Mouse (Mus musculus): ENCODE measurements around the gene Ppp1r1a. TPM values are rescaled to one million over a fixed set of nuclear protein-coding genes. Genes with fewer than 3 reads are reported as not detected.

Gene Ppp1r1a
- polyA plus RNA-seq, 1 experiment from 2014 or later = 1.0 TPM

GRCm38 (mm10) chr15:103539259-103539658 lies 1.5 kb upstream of the Ppp1r1a start:
- Histone ChIP-seq H3K9me3 (replicated peaks; ENCODE audit: control insufficient read depth, low read length) (no peaks in the 10 kb centered on the region), H3K27ac (ENCODE audit: low read length) (no peak overlapping the region), H3K4me3 (ENCODE audit: low read depth, low read length) (no peak overlapping the region), H3K4me1 (ENCODE audit: control insufficient read depth, low read depth, low read length) (no peaks in the 10 kb centered on the region), H3K36me3 (ENCODE audit: control insufficient read depth, insufficient read depth) (no peaks in the 10 kb centered on the region), H3K27me3 (ENCODE audit: control insufficient read depth, insufficient read depth, low read depth, low read length) (peaks cover 29% of the 10 kb centered on the region), H3K4me2 (ENCODE audit: low read depth, low read length) (no peak overlapping the region), H3K9ac (ENCODE audit: low read depth, low read length) (no peak overlapping the region)
- no peak for ATAC-seq (ENCODE audit: low read depth)
- 45% methylated on average over 2 of the region's 2 CpGs for WGBS (ENCODE audit: insufficient replicate concordance)

- no peaks in the 10 kb centered on the region for H3K4me1 ChIP-seq (ENCODE audit: control insufficient read depth, low read depth, low read length)
- H3K9me3 ChIP-seq (replicated peaks; ENCODE audit: control insufficient read depth, low read length) = no peaks in the 10 kb centered on the region
- no peak overlapping the region for H3K27ac ChIP-seq (ENCODE audit: low read length)
- H3K9ac ChIP-seq (ENCODE audit: low read depth, low read length) = no peak overlapping the region
- 2% methylated on average over 30 of the region's 37 CpGs for WGBS (ENCODE audit: insufficient replicate concordance)
- H3K4me2 ChIP-seq (ENCODE audit: low read depth, low read length) = peak overlapping the region; percentile 55
- no peak for ATAC-seq (ENCODE audit: low read depth)
- peaks cover 30% of the 10 kb centered on the region for H3K27me3 ChIP-seq (ENCODE audit: control insufficient read depth, insufficient read depth, low read depth, low read length)
- peak overlapping the region; percentile 40 for H3K4me3 ChIP-seq (ENCODE audit: low read depth, low read length)
- no peaks in the 10 kb centered on the region for H3K36me3 ChIP-seq (ENCODE audit: control insufficient read depth, insufficient read depth)
Observed at GRCm38 (mm10) chr15:103537011-103537821, 587 bp downstream of the Ppp1r1a start.

DNA sequence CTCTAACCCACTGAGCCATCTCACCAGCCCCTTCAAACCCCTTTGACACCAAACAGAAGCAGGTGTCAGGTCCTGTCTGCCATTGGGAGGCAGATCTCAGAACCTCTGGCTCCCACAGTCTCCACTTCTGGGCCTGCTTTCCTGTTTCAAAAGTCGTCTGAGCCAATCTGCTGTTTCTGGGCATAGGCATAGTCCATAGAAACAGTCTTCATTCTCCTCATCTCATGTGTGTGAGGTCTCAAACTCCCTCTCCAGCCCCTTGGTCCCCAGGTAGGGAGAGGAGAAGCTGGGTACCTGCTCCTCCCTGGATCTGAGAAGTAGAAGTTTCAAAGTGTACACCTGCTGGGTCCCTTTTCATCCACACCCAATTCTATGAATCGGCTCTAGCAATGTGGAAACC lies 1.3 kb downstream of the Ppp1r1a start:
- no peak overlapping the region for H3K4me2 ChIP-seq (ENCODE audit: low read depth, low read length)
- no peak for ATAC-seq (ENCODE audit: low read depth)
- H3K9me3 ChIP-seq (replicated peaks; ENCODE audit: control insufficient read depth, low read length) = no peaks in the 10 kb centered on the region
- no peak overlapping the region for H3K4me3 ChIP-seq (ENCODE audit: low read depth, low read length)
- H3K27ac ChIP-seq (ENCODE audit: low read length) = no peak overlapping the region
- H3K4me1 ChIP-seq (ENCODE audit: control insufficient read depth, low read depth, low read length) = no peaks in the 10 kb centered on the region
- no peaks in the 10 kb centered on the region for H3K36me3 ChIP-seq (ENCODE audit: control insufficient read depth, insufficient read depth)
- no peak overlapping the region for H3K9ac ChIP-seq (ENCODE audit: low read depth, low read length)
- 24% methylated on average over 2 of the region's 2 CpGs for WGBS (ENCODE audit: insufficient replicate concordance)
- H3K27me3 ChIP-seq (ENCODE audit: control insufficient read depth, insufficient read depth, low read depth, low read length) = peaks cover 30% of the 10 kb centered on the region

GRCm38 (mm10) chr15:103535786-103536185 lies 2.0 kb downstream of the Ppp1r1a start:
- no peak overlapping the region for H3K9ac ChIP-seq (ENCODE audit: low read depth, low read length)
- 35% methylated on average over 1 of the region's 1 CpGs for WGBS (ENCODE audit: insufficient replicate concordance)
- H3K4me1 ChIP-seq (ENCODE audit: control insufficient read depth, low read depth, low read length) = no peaks in the 10 kb centered on the region
- H3K9me3 ChIP-seq (replicated peaks; ENCODE audit: control insufficient read depth, low read length) = no peaks in the 10 kb centered on the region
- ATAC-seq (ENCODE audit: low read depth) = no peak
- no peak overlapping the region for H3K27ac ChIP-seq (ENCODE audit: low read length)
- H3K4me2 ChIP-seq (ENCODE audit: low read depth, low read length) = no peak overlapping the region
- no peaks in the 10 kb centered on the region for H3K36me3 ChIP-seq (ENCODE audit: control insufficient read depth, insufficient read depth)
- peaks cover 30% of the 10 kb centered on the region for H3K27me3 ChIP-seq (ENCODE audit: control insufficient read depth, insufficient read depth, low read depth, low read length)
- no peak overlapping the region for H3K4me3 ChIP-seq (ENCODE audit: low read depth, low read length)

DNA sequence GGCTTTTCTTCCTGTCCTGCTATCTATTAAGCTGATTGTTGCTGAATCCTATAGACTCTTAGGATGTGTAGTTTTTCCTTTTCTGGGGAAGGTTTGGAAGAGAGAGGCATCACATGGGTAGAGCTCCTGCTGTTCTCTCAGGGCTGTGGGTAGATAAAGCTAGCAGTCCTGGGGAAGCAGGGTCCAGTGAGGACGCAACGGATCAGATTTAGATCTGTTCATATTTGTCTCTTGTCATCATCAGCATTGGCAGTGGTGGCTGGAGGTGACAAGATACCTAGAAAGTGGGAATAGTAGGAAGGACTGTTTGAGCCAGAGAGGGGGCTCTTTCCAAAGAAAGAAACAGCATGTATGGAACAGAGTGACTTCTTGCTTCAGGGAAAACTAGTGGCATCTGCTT lies 2.8 kb downstream of the Ppp1r1a start:
- Histone ChIP-seq H3K4me2 (ENCODE audit: low read depth, low read length) (no peak overlapping the region), H3K27me3 (ENCODE audit: control insufficient read depth, insufficient read depth, low read depth, low read length) (peaks cover 30% of the 10 kb centered on the region), H3K4me3 (ENCODE audit: low read depth, low read length) (no peak overlapping the region), H3K9me3 (replicated peaks; ENCODE audit: control insufficient read depth, low read length) (no peaks in the 10 kb centered on the region), H3K27ac (ENCODE audit: low read length) (no peak overlapping the region), H3K36me3 (ENCODE audit: control insufficient read depth, insufficient read depth) (no peaks in the 10 kb centered on the region), H3K4me1 (ENCODE audit: control insufficient read depth, low read depth, low read length) (no peaks in the 10 kb centered on the region), H3K9ac (ENCODE audit: low read depth, low read length) (no peak overlapping the region)
- WGBS (ENCODE audit: insufficient replicate concordance) = 55% methylated on average over 2 of the region's 2 CpGs
- no peak for ATAC-seq (ENCODE audit: low read depth)

DNA sequence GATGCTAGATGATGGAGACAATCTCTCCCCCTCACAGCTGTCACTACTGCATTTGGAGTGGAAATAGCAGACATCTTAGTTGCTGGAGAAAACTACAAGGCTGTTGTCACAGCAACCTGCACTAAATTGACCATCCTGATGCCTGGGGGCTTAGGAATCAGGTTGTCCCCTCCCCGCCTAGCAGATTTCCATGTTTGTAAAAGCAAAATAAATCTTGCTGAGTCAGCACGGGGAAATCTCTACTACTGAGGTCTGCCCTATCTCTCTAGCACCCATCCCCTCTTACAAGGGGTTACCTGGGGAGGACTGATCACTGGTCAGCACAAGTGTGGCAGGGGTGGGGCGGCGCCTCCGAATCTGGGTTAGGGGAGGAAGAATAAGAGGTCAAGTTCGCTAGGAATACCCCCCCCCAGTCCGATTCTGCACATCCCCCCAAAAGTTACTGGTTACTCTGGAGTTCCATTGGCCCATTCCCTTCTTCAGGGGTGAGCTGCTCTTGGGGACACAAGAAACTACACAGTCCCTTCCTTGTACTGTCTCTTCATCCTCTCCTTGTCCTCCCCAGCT lies 3.7 kb downstream of the Ppp1r1a start:
- WGBS (ENCODE audit: insufficient replicate concordance) = 71% methylated on average over 7 of the region's 7 CpGs
- H3K27ac ChIP-seq (ENCODE audit: low read length) = no peak overlapping the region
- H3K4me2 ChIP-seq (ENCODE audit: low read depth, low read length) = no peak overlapping the region
- no peak for ATAC-seq (ENCODE audit: low read depth)
- no peak overlapping the region for H3K4me3 ChIP-seq (ENCODE audit: low read depth, low read length)
- no peaks in the 10 kb centered on the region for H3K9me3 ChIP-seq (replicated peaks; ENCODE audit: control insufficient read depth, low read length)
- no peaks in the 10 kb centered on the region for H3K36me3 ChIP-seq (ENCODE audit: control insufficient read depth, insufficient read depth)
- peaks cover 30% of the 10 kb centered on the region for H3K27me3 ChIP-seq (ENCODE audit: control insufficient read depth, insufficient read depth, low read depth, low read length)
- H3K9ac ChIP-seq (ENCODE audit: low read depth, low read length) = no peak overlapping the region
- no peaks in the 10 kb centered on the region for H3K4me1 ChIP-seq (ENCODE audit: control insufficient read depth, low read depth, low read length)

DNA sequence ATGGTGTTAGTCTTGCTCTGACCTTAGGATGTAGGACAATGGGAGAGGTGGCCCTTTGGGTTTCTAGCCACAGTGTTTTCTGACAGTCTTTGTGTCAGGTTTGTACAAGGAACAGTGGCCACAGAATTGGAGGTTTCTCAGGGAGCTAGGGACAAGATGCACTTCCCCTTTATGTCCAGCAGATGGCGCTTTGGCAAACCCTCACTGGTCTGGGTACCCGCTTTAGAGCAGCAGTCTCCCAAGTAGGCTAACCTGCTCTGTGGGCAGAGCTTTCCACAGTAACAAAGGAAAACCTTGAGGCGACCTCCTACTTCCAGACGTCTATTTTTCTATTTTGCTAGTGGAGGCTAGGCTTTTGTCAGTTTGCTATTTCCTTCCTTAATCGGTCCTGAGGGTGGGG lies 7.4 kb downstream of the Ppp1r1a start:
- WGBS (ENCODE audit: insufficient replicate concordance) = 8% methylated on average over 5 of the region's 5 CpGs
- Histone ChIP-seq H3K9ac (ENCODE audit: low read depth, low read length) (no peak overlapping the region), H3K27me3 (ENCODE audit: control insufficient read depth, insufficient read depth, low read depth, low read length) (peaks cover 5% of the 10 kb centered on the region; the same call in 1 of the 2 replicates), H3K9me3 (replicated peaks; ENCODE audit: control insufficient read depth, low read length) (no peaks in the 10 kb centered on the region), H3K27ac (ENCODE audit: low read length) (no peak overlapping the region), H3K4me1 (ENCODE audit: control insufficient read depth, low read depth, low read length) (no peaks in the 10 kb centered on the region), H3K4me2 (ENCODE audit: low read depth, low read length) (no peak overlapping the region), H3K4me3 (ENCODE audit: low read depth, low read length) (no peak overlapping the region), H3K36me3 (ENCODE audit: control insufficient read depth, insufficient read depth) (no peaks in the 10 kb centered on the region)
- peak; percentile 19; the same call in 1 of the 2 replicates for ATAC-seq (ENCODE audit: low read depth)

DNA sequence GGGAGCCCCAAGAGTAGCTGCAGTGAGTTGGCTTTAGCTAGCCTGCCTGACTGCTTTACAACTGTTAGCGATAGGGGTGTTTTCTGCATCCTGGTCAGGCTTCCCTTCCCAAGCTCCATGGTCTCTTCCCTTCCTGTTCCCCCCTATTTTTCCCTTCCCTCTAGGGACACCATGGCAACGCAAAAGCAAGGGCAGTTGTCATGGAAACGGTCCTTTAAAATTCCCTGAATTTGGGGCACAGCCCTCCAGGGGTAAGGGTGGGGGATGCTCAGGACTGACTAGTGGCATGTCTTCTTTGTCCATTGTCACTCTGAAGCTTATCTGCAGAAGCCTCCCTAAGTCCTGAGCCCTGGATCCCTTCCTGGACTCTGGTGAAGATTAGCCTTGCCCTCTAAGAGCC lies 14.6 kb downstream of the Ppp1r1a start:
- H3K4me3 ChIP-seq (ENCODE audit: low read depth, low read length) = no peak overlapping the region
- no peak overlapping the region for H3K4me2 ChIP-seq (ENCODE audit: low read depth, low read length)
- H3K27ac ChIP-seq (ENCODE audit: low read length) = no peak overlapping the region
- H3K9me3 ChIP-seq (replicated peaks; ENCODE audit: control insufficient read depth, low read length) = no peaks in the 10 kb centered on the region
- WGBS (ENCODE audit: insufficient replicate concordance) = 58% methylated on average over 3 of the region's 3 CpGs
- no peak overlapping the region for H3K9ac ChIP-seq (ENCODE audit: low read depth, low read length)
- H3K4me1 ChIP-seq (ENCODE audit: control insufficient read depth, low read depth, low read length) = no peaks in the 10 kb centered on the region
- ATAC-seq (ENCODE audit: low read depth) = no peak
- H3K27me3 ChIP-seq (ENCODE audit: control insufficient read depth, insufficient read depth, low read depth, low read length) = no peaks in the 10 kb centered on the region
- no peaks in the 10 kb centered on the region for H3K36me3 ChIP-seq (ENCODE audit: control insufficient read depth, insufficient read depth)

DNA sequence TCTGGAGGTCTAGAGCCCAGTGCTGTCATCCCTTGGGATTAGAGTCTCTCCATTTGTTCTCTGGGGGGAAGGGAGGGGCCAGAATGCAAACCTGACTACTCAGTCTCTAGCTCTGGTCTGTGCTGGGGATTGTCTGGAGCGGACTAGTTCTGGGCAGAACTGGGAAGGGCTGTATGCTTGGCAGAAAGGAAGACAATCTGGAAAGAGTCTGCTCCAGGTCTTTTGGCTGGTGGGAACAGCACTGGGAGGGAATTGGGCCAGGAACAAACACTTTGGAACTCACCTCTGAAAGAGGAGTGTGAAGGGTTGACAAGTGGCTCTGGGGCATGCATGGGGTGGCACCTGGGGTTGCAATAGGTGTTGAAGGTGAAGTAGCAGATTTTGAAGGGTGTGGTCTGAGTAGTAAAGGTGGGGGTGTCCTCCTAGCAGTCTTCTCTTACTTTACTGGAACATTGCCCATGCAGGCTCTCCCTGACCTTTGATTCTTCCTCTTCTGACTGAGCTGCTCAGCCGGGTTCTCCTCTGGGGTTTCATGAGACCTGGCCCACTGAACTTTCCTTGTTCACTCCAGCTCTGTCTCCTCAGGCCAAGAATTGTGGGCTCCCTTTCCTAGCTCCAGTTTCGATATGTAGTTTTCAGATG lies 15.2 kb downstream of the Ppp1r1a start:
- no peak overlapping the region for H3K4me3 ChIP-seq (ENCODE audit: low read depth, low read length)
- no peak overlapping the region for H3K9ac ChIP-seq (ENCODE audit: low read depth, low read length)
- H3K27me3 ChIP-seq (ENCODE audit: control insufficient read depth, insufficient read depth, low read depth, low read length) = no peaks in the 10 kb centered on the region
- 38% methylated on average over 3 of the region's 3 CpGs for WGBS (ENCODE audit: insufficient replicate concordance)
- H3K36me3 ChIP-seq (ENCODE audit: control insufficient read depth, insufficient read depth) = no peaks in the 10 kb centered on the region
- H3K4me1 ChIP-seq (ENCODE audit: control insufficient read depth, low read depth, low read length) = no peaks in the 10 kb centered on the region
- H3K4me2 ChIP-seq (ENCODE audit: low read depth, low read length) = no peak overlapping the region
- no peaks in the 10 kb centered on the region for H3K9me3 ChIP-seq (replicated peaks; ENCODE audit: control insufficient read depth, low read length)
- no peak overlapping the region for H3K27ac ChIP-seq (ENCODE audit: low read length)
- no peak for ATAC-seq (ENCODE audit: low read depth)
